In genomic region chr10:129014477-129014876, GRCm38 (mm10) we compare ENCODE assay signal across 24 mouse cellular contexts. TPM values are rescaled to one million over a fixed set of nuclear protein-coding genes. Genes with fewer than 3 reads are reported as not detected.
"Had no signal": no experiment of that assay in that cellular context is flagged by ENCODE, and none has a peak within 500 bp of the region (broad histone marks: within the 10 kb centered on the region; RNA-seq: fewer than 3 reads in every experiment).

No protein-coding gene starts in this region.

- ATAC-seq: midbrain, embryonic 13.5 days; midbrain, embryonic 15.5 days had no signal

- DNase-seq: lung, embryonic 14.5 days; lung, postnatal 10 days; right cerebral cortex, postnatal 14 days; thymus, adult 2 months; thymus, postnatal 25 days; thymus, postnatal 4 days had no signal

- H3K9ac ChIP-seq: lung, embryonic 14.5 days; midbrain, embryonic 13.5 days; midbrain, embryonic 15.5 days; neural tube, embryonic 12.5 days; stomach, embryonic 15.5 days had no signal

- H3K4me3 ChIP-seq: megakaryocyte, embryonic 14.5 days; midbrain, embryonic 13.5 days; midbrain, embryonic 15.5 days; neural tube, embryonic 12.5 days; stomach, embryonic 15.5 days had no signal

- H3K9me3 ChIP-seq: megakaryocyte, embryonic 14.5 days; midbrain, embryonic 13.5 days; midbrain, embryonic 15.5 days; neural tube, embryonic 12.5 days; stomach, embryonic 15.5 days had no signal

- H3K27ac ChIP-seq: macrophage; midbrain, embryonic 13.5 days; midbrain, embryonic 15.5 days; neural tube, embryonic 12.5 days; stomach, embryonic 15.5 days; stomach, postnatal 0 days had no signal

- H3K36me3 ChIP-seq: midbrain, embryonic 13.5 days; midbrain, embryonic 15.5 days; neural tube, embryonic 12.5 days; stomach, embryonic 15.5 days had no signal

- H3K27me3 ChIP-seq: megakaryocyte, embryonic 14.5 days; midbrain, embryonic 13.5 days; midbrain, embryonic 15.5 days; neural tube, embryonic 12.5 days; stomach, embryonic 15.5 days had no signal

- H3K4me1 ChIP-seq: midbrain, embryonic 13.5 days; midbrain, embryonic 15.5 days; neural tube, embryonic 12.5 days; stomach, embryonic 15.5 days had no signal

- H3K4me2 ChIP-seq: lung, embryonic 14.5 days; midbrain, embryonic 11.5 days; midbrain, embryonic 13.5 days; midbrain, embryonic 15.5 days; neural tube, embryonic 12.5 days; stomach, embryonic 15.5 days had no signal

RNA-seq across cellular contexts. Expression of gene Olfr763, which starts 3.9 kb away (rescaled TPM):
- total RNA-seq: megakaryocyte progenitor cell, adult 5-6 weeks; midbrain, postnatal 0 days; monocyte, adult 5-6 weeks; neutrophil, adult 5-6 weeks had no signal
- polyA plus RNA-seq: liver, embryonic 16.5 days; lung, embryonic 14.5 days; lung, embryonic 16.5 days; macrophage; midbrain, embryonic 11.5 days; midbrain, embryonic 13.5 days; midbrain, embryonic 15.5 days; midbrain, postnatal 0 days; neural tube, embryonic 12.5 days; neural tube, embryonic 14.5 days; spleen, adult 2 months; stomach, embryonic 15.5 days; stomach, postnatal 0 days; testis, adult 2 months; thymus, adult 2 months; urinary bladder, adult 2 months had no signal

RNA-seq across cellular contexts. Expression of gene Olfr764-ps1, which starts 25.2 kb away (rescaled TPM):
- total RNA-seq: megakaryocyte progenitor cell, adult 5-6 weeks; midbrain, postnatal 0 days; monocyte, adult 5-6 weeks; neutrophil, adult 5-6 weeks had no signal
- polyA plus RNA-seq: liver, embryonic 16.5 days; lung, embryonic 14.5 days; lung, embryonic 16.5 days; macrophage; midbrain, embryonic 11.5 days; midbrain, embryonic 13.5 days; midbrain, embryonic 15.5 days; midbrain, postnatal 0 days; neural tube, embryonic 12.5 days; neural tube, embryonic 14.5 days; spleen, adult 2 months; stomach, embryonic 15.5 days; stomach, postnatal 0 days; thymus, adult 2 months; urinary bladder, adult 2 months had no signal

RNA-seq across cellular contexts. Expression of gene Olfr9, which starts 25.2 kb away (rescaled TPM):
- total RNA-seq: megakaryocyte progenitor cell, adult 5-6 weeks; midbrain, postnatal 0 days; monocyte, adult 5-6 weeks had no signal
- polyA plus RNA-seq: liver, embryonic 16.5 days; lung, embryonic 14.5 days; lung, embryonic 16.5 days; macrophage; midbrain, embryonic 11.5 days; midbrain, embryonic 13.5 days; midbrain, embryonic 15.5 days; midbrain, postnatal 0 days; neural tube, embryonic 12.5 days; neural tube, embryonic 14.5 days; spleen, adult 2 months; stomach, embryonic 15.5 days; stomach, postnatal 0 days; testis, adult 2 months; thymus, adult 2 months; urinary bladder, adult 2 months had no signal

RNA-seq across cellular contexts. Expression of gene Olfr765, which starts 35.3 kb away (rescaled TPM):
- total RNA-seq: megakaryocyte progenitor cell, adult 5-6 weeks; midbrain, postnatal 0 days; monocyte, adult 5-6 weeks; neutrophil, adult 5-6 weeks had no signal
- polyA plus RNA-seq: liver, embryonic 16.5 days; lung, embryonic 14.5 days; lung, embryonic 16.5 days; macrophage; midbrain, embryonic 11.5 days; midbrain, embryonic 13.5 days; midbrain, embryonic 15.5 days; midbrain, postnatal 0 days; neural tube, embryonic 12.5 days; neural tube, embryonic 14.5 days; spleen, adult 2 months; stomach, embryonic 15.5 days; stomach, postnatal 0 days; testis, adult 2 months; thymus, adult 2 months; urinary bladder, adult 2 months had no signal

RNA-seq across cellular contexts. Expression of gene Mettl7b, which starts 53.7 kb away (rescaled TPM):
- total RNA-seq: megakaryocyte progenitor cell, adult 5-6 weeks; midbrain, postnatal 0 days; monocyte, adult 5-6 weeks; neutrophil, adult 5-6 weeks had no signal
- polyA plus RNA-seq: lung, embryonic 14.5 days; macrophage; midbrain, embryonic 11.5 days; midbrain, embryonic 13.5 days; midbrain, embryonic 15.5 days; midbrain, postnatal 0 days; neural tube, embryonic 12.5 days; neural tube, embryonic 14.5 days; spleen, adult 2 months had no signal
